Mouse (Mus musculus) cortical plate, adult 2 months (tissue): ENCODE measurements around the gene Npat.

Experiments used
- CTCF ChIP-seq: fragments of 200-500 bp; IDR thresholded peaks from 2 replicates; pipeline ENCODE4 v1.5.1; 2011; ENCODE audit warnings: mild to moderate bottlenecking, control low read depth, low read length; ENCODE audit not compliant: insufficient read depth; ENCODE audit errors: extremely low read depth
- POLR2A ChIP-seq: fragments of 200-500 bp; IDR thresholded peaks from 2 replicates; pipeline ENCODE4 v1.6.1; 2011; ENCODE audit warnings: mild to moderate bottlenecking, low read length, control low read depth; ENCODE audit not compliant: insufficient read depth; ENCODE audit errors: extremely low read depth

- peak; percentile 23; the same call in 1 of the 2 replicates for TF ChIP-seq CTCF
- TF ChIP-seq POLR2A, result no peak
Measured at GRCm38 (mm10) chr9:53570662-53571061, 33.8 kb downstream of the Npat start.
